Mouse (Mus musculus) erythroid progenitor cell, adult 5-6 weeks (primary cell): Measurements from ENCODE around the gene Bclaf1. TPM values are rescaled to one million over a fixed set of nuclear protein-coding genes. Genes with fewer than 3 reads are reported as not detected.

Experiments used
- total RNA-seq, 2 experiments: library from RNA; stranded (forward) in 1 of 2; stranded (reverse) in 1 of 2; fragments of 150-400 nt in 1 of 2; fragments of 186-747, 209-891 nt in 1 of 2; gene quantifications; 2 replicates each; pipeline versions ENCODE4 v1.2.3 to v1.2.4; 2015 to 2017; ENCODE audit warnings: low replicate concordance in 2 of 2

The Bclaf1 gene
- total RNA-seq, 2 experiments from 2014 or later = 223 to 379 TPM

Other genes with a start within 250 kb of the Bclaf1 start
- gene Map7, start 164.0 kb upstream of the Bclaf1 start, total RNA-seq (2015; ENCODE audit: low replicate concordance) = 0.84 and 2.2 TPM in 2 replicates
- gene Map7, start 164.0 kb upstream of the Bclaf1 start, total RNA-seq (2017; ENCODE audit: low replicate concordance) = 1.0 and 4.8 TPM in 2 replicates
- 42.3 and 46.5 TPM in 2 replicates for gene Mtfr2, start 35.3 kb downstream of the Bclaf1 start, total RNA-seq (2015; ENCODE audit: low replicate concordance)
- 16.0 and 24.5 TPM in 2 replicates for gene Mtfr2, start 35.3 kb downstream of the Bclaf1 start, total RNA-seq (2017; ENCODE audit: low replicate concordance)